Mouse (Mus musculus) gastrocnemius, postnatal 14 days (tissue): ENCODE results near the gene Wdtc1. TPM values are rescaled to one million over a fixed set of nuclear protein-coding genes. Genes with fewer than 3 reads are reported as not detected.

ENCODE experiments used
- DNase-seq: peaks from one replicate; pipeline ENCODE4 v3.0.0; 2021; ENCODE audit warnings: mixed read lengths
- intact Hi-C: fragments of 180-260 bp; cut with DNase I; formaldehyde crosslinking; loops from one replicate; pipeline ENCODE4 v1.15.1; 2025; ENCODE audit warnings: low total_unique reads
- long read RNA-seq, 2 experiments: library from polyadenylated mRNA; stranded (forward); transcript quantifications; one replicate each; pipeline ENCODE4 v2.0.0; 2021
- total RNA-seq, 2 experiments: library from RNA; stranded (reverse); gene quantifications; 2 replicates each; pipeline ENCODE4 v1.2.3; 2021

Wdtc1 gene
- total RNA-seq, result 10 to 100 TPM; 49.4 to 54.9 TPM
- long read RNA-seq, experiment 1, full-length matches to known transcripts, result 21 of 39 reads
- long read RNA-seq, experiment 1, partial matches to known transcripts, result 14 of 39 reads
- long read RNA-seq, experiment 1, other reads (novel, unspliced or antisense), result 4 of 39 reads
- long read RNA-seq, experiment 2, full-length matches to known transcripts, result 28 of 73 reads
- long read RNA-seq, experiment 2, partial matches to known transcripts, result 9 of 73 reads
- long read RNA-seq, experiment 2, other reads (novel, unspliced or antisense), result 36 of 73 reads

- intact Hi-C loops, result no loop called here
- no peak for DNase-seq
Observed at GRCm38 (mm10) chr4:133353367-133354365, at the start of gene Wdtc1. Wdtc1 (minus strand) TSS chr4:133353481.

- DNase-seq, result no peak
- intact Hi-C loops, result no loop called here
Observed at GRCm38 (mm10) chr4:133402011-133402410, 48.7 kb upstream of the Wdtc1 start.

- intact Hi-C loops, result no loop called here
Observed at GRCm38 (mm10) chr4:133400098-133400497, 46.8 kb upstream of the Wdtc1 start.

GRCm38 (mm10) chr4:133399509-133399908, 46.2 kb upstream of the Wdtc1 start:
- DNase-seq, result no peak
- intact Hi-C loops, result no loop called here

More at GRCm38 (mm10) chr4:133400098-133400497, 46.8 kb upstream of the Wdtc1 start:
- DNase-seq, result no peak

GRCm38 (mm10) chr4:133398619-133399018, 45.3 kb upstream of the Wdtc1 start:
- no peak for DNase-seq
- intact Hi-C loops, result no loop called here

GRCm38 (mm10) chr4:133397961-133398360, 44.7 kb upstream of the Wdtc1 start:
- intact Hi-C loops, result no loop called here
- no peak for DNase-seq

- intact Hi-C loops, result no loop called here
- no peak for DNase-seq
Observed at GRCm38 (mm10) chr4:133397299-133397698, 44.0 kb upstream of the Wdtc1 start.

- intact Hi-C loops, result no loop called here
- DNase-seq, result no peak
Observed at GRCm38 (mm10) chr4:133396079-133396478, 42.8 kb upstream of the Wdtc1 start.

- intact Hi-C loops, result no loop called here
- DNase-seq, result no peak
Observed at GRCm38 (mm10) chr4:133394981-133395573, 41.8 kb upstream of the Wdtc1 start.

- intact Hi-C loops, result no loop called here
- peak; percentile 61 for DNase-seq
Observed at GRCm38 (mm10) chr4:133391185-133392040, 38.1 kb upstream of the Wdtc1 start.

- no peak for DNase-seq
- intact Hi-C loops, result no loop called here
Observed at GRCm38 (mm10) chr4:133390585-133390984, 37.3 kb upstream of the Wdtc1 start.

GRCm38 (mm10) chr4:133390042-133390441, 36.8 kb upstream of the Wdtc1 start:
- intact Hi-C loops, result no loop called here
- DNase-seq, result no peak

GRCm38 (mm10) chr4:133388781-133389552, 35.7 kb upstream of the Wdtc1 start:
- DNase-seq, result peak; percentile 86
- intact Hi-C loops, result no loop called here

GRCm38 (mm10) chr4:133387053-133387452, 33.8 kb upstream of the Wdtc1 start:
- DNase-seq, result no peak
- intact Hi-C loops, result no loop called here

GRCm38 (mm10) chr4:133386061-133386797, 32.9 kb upstream of the Wdtc1 start:
- DNase-seq, result peak; percentile 3
- intact Hi-C loops, result no loop called here

GRCm38 (mm10) chr4:133381141-133381540, 27.9 kb upstream of the Wdtc1 start:
- intact Hi-C loops, result no loop called here
- peak; percentile 1 for DNase-seq

GRCm38 (mm10) chr4:133380532-133380931, 27.3 kb upstream of the Wdtc1 start:
- intact Hi-C loops, result no loop called here
- DNase-seq, result no peak

GRCm38 (mm10) chr4:133379861-133380260, 26.6 kb upstream of the Wdtc1 start:
- intact Hi-C loops, result no loop called here
- peak; percentile 5 for DNase-seq
